Mouse (Mus musculus) kidney, postnatal 4 days (tissue): Measurements from ENCODE around the gene Gm9964.

ENCODE experiments used
- DNase-seq, 2 experiments: peaks; one replicate each; pipeline ENCODE4 v3.0.0; 2021; ENCODE audit warnings: mixed read lengths in 2 of 2

Gene Gm9964

DNA sequence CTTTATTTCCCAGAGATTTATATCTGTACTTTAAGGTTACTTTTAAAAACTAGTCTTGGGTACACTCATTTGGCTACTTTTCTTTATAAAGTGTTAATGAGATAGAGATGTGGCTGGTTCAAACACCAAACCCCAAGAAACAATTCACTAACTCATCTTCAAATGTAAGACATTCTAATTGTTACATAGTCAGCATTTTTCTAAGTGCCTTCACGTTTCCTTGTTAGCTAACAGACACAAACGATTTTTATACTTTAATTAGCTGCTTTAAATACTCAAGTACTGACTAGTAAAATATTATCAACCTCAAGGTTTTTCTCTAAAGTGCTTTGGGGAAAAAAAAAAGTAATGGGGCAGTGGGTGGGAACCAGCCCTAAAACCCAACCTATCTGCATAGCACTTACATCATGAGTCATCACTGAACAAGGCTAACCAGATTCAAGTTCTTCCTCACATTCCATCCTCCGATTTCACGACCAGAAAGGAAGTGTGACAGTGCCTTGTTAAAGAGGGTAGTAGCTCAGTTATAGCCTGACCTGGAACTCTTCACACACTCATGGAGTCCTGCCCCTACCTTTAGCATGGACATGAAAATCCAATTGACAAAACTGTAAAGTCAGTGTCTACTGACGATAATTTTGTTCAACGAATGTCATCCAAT is 43.7 kb downstream of the Gm9964 start:
- peak in 1 of 2 experiments; percentile 15 for DNase-seq
